Mouse (Mus musculus): ENCODE data around the gene Rab3ip. TPM values are rescaled to one million over a fixed set of nuclear protein-coding genes. Genes with fewer than 3 reads are reported as not detected.

Gene Rab3ip
- 33.0 and 38.2 TPM in 2 replicates for polyA plus RNA-seq (2015; fragmentation: Nextera tagmentation; extraction: Ambion mirVana)

- peak; percentile 90 for ATAC-seq (ENCODE audit: insufficient number of reproducible peaks, insufficient read depth, low FRiP score, low TSS enrichment, low read depth)
- Histone ChIP-seq H3K27ac (peak within 1 kb of the TSS; percentile 85), H3K27me3 (no peaks in the 10 kb centered on the region), H3K9me3 (peaks cover 5% of the 10 kb centered on the region), H3K36me3 (no peaks in the 10 kb centered on the region), H3K4me3 (peak within 1 kb of the TSS; percentile 77), H3K4me2 (peak within 1 kb of the TSS; percentile 77), H3K9ac (peak within 1 kb of the TSS; percentile 84), H3K4me1 (peaks cover 25% of the 10 kb centered on the region)
- WGBS: under 1% methylated on average over 51 of the region's 103 CpGs
Measured at GRCm38 (mm10) chr10:116950009-116950769, at the start of gene Rab3ip. Rab3ip (minus strand) TSS chr10:116950769.

DNA sequence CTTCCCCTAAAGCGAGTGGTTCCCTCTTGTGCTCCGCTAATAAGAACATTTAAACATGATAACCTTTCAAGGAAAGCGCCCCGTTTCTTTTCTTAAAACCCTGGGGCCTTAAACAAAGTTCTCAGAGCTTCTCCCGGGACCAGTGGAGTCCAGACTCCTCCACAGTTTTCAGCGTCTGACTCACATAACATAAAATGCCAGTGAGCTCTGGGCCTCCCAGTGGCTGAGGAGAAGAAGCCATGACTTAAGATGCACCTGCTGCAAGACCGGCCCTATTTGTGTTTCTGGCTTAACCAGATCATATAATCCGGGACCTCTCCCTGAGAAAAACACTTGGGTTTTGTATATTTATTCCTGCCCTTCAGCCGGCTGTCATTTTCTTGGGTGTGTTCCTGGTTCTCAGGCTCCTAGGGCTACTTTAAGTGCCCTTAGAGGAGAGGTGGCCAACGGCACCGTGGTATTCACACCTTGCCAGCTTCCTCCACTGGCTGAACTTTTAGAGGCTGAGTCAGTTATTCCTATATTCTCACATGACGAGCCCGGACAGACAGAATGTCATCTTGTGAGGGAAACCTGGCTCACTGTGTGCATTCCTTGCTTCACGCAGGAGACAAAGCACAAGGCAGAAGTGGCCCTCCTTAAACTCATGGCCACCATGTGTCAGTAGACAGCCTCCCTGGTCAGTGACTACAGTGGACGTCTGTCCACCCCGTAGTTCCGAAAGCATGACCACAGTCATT, 48.3 kb upstream of the Rab3ip start:
- Histone ChIP-seq H3K4me2 (no peak overlapping the region), H3K9me3 (no peaks in the 10 kb centered on the region), H3K4me1 (0 out of 2 replicates have a peak, but pooled peaks cover 4% of the 10 kb centered on the region), H3K9ac (no peak overlapping the region), H3K36me3 (no peaks in the 10 kb centered on the region), H3K27ac (no peak overlapping the region), H3K27me3 (no peaks in the 10 kb centered on the region), H3K4me3 (no peak overlapping the region)
- no peak for ATAC-seq (ENCODE audit: insufficient number of reproducible peaks, insufficient read depth, low FRiP score, low TSS enrichment, low read depth)
- 74% methylated on average over 17 of the region's 17 CpGs for WGBS

DNA sequence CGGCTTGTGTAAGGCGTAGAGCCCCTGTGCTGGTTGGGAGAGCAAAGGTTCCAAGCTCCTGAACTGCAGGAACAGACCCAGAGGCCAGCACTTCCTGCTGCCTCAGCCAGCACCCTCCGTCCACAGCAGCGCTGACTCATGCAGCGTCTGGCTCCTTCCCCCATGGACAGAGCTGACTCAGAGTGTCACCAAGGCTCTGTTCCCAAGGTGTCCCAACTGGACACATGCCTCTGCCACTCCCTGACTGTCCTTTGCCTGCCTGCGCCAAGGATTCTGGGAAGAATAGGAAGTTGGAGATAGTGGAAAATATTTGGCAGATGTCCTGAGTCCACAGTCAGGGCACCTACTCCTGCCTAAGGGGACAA, 45.6 kb upstream of the Rab3ip start:
- no peak overlapping the region for H3K4me2 ChIP-seq
- H3K4me1 ChIP-seq: 0 out of 2 replicates have a peak, but pooled peaks cover 4% of the 10 kb centered on the region
- no peak overlapping the region for H3K27ac ChIP-seq
- no peaks in the 10 kb centered on the region for H3K9me3 ChIP-seq
- no peaks in the 10 kb centered on the region for H3K27me3 ChIP-seq
- WGBS: 70% methylated on average over 6 of the region's 6 CpGs
- no peak overlapping the region for H3K9ac ChIP-seq
- H3K36me3 ChIP-seq: no peaks in the 10 kb centered on the region
- no peak for ATAC-seq (ENCODE audit: insufficient number of reproducible peaks, insufficient read depth, low FRiP score, low TSS enrichment, low read depth)
- no peak overlapping the region for H3K4me3 ChIP-seq

GRCm38 (mm10) chr10:116995584-116996235, 45.1 kb upstream of the Rab3ip start:
- H3K9me3 ChIP-seq: no peaks in the 10 kb centered on the region
- no peak overlapping the region for H3K9ac ChIP-seq
- WGBS: 56% methylated on average over 6 of the region's 6 CpGs
- H3K36me3 ChIP-seq: no peaks in the 10 kb centered on the region
- H3K4me1 ChIP-seq: 0 out of 2 replicates have a peak, but pooled peaks cover 4% of the 10 kb centered on the region
- no peak overlapping the region for H3K27ac ChIP-seq
- no peak overlapping the region for H3K4me2 ChIP-seq
- no peak overlapping the region for H3K4me3 ChIP-seq
- H3K27me3 ChIP-seq: no peaks in the 10 kb centered on the region
- no peak for ATAC-seq (ENCODE audit: insufficient number of reproducible peaks, insufficient read depth, low FRiP score, low TSS enrichment, low read depth)

GRCm38 (mm10) chr10:116995162-116995561, 44.6 kb upstream of the Rab3ip start:
- Histone ChIP-seq H3K36me3 (no peaks in the 10 kb centered on the region), H3K9ac (no peak overlapping the region), H3K9me3 (no peaks in the 10 kb centered on the region), H3K4me3 (no peak overlapping the region), H3K4me1 (0 out of 2 replicates have a peak, but pooled peaks cover 4% of the 10 kb centered on the region), H3K27ac (no peak overlapping the region), H3K4me2 (no peak overlapping the region), H3K27me3 (no peaks in the 10 kb centered on the region)
- WGBS: 64% methylated on average over 5 of the region's 5 CpGs
- no peak for ATAC-seq (ENCODE audit: insufficient number of reproducible peaks, insufficient read depth, low FRiP score, low TSS enrichment, low read depth)

GRCm38 (mm10) chr10:116993971-116994370, 43.4 kb upstream of the Rab3ip start:
- Histone ChIP-seq H3K27ac (no peak overlapping the region), H3K4me1 (0 out of 2 replicates have a peak, but pooled peaks cover 4% of the 10 kb centered on the region), H3K36me3 (no peaks in the 10 kb centered on the region), H3K9ac (no peak overlapping the region), H3K27me3 (no peaks in the 10 kb centered on the region), H3K9me3 (no peaks in the 10 kb centered on the region), H3K4me3 (no peak overlapping the region), H3K4me2 (no peak overlapping the region)
- no peak for ATAC-seq (ENCODE audit: insufficient number of reproducible peaks, insufficient read depth, low FRiP score, low TSS enrichment, low read depth)
- 84% methylated on average over 8 of the region's 8 CpGs for WGBS

DNA sequence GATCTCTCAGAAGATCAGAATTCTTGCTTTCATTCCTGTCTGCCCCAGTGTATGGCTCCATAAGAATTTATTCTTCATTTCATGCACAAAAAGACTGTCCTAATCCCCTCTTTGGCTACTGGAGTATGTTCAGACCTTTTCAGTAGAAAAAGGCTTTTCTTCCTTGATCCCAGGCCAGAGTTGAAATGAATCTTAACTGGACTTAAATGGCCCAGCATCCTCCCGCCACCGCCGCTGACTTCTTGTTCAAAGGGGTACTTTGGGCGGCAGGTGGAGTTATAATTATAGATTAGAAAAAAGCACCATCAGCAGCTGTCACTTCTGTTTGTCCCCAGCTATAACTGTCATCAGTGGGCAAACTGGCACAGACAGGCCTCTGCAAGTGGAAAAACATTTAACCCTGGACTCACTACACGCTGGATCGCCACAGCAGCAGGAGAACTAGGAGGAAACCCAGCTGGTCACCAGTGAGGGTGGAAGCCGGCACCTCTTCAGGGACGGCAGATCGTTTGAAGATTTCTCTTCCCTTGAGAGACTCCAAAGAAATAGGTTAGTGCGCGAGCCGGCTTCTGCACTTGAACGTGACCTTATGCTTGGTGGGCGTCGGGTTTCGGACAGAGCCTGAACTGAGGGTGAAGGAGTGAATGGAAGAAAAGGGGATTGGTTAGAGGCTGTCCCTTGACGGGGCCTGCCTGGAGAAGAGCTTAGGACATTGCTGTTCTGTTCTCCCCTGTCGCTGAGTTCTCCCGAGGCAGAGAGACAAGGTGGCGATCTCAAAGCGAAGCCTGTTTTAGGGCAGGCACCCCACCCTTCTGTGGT, 35.9 kb upstream of the Rab3ip start, which contains the start of gene Best3:
Gene Best3 (plus strand): TSS at position 51 of the 819 bp plus-strand sequence.
- H3K36me3 ChIP-seq: no peaks in the 10 kb centered on the region
- ATAC-seq (ENCODE audit: insufficient number of reproducible peaks, insufficient read depth, low FRiP score, low TSS enrichment, low read depth): no peak
- no peaks in the 10 kb centered on the region for H3K27me3 ChIP-seq
- no peak within 1 kb of the TSS for H3K27ac ChIP-seq
- no peak within 1 kb of the TSS for H3K4me3 ChIP-seq
- no peak within 1 kb of the TSS for H3K4me2 ChIP-seq
- H3K4me1 ChIP-seq: 0 out of 2 replicates have a peak, but pooled peaks cover 4% of the 10 kb centered on the region
- H3K9me3 ChIP-seq: no peaks in the 10 kb centered on the region
- WGBS: 47% methylated on average over 21 of the region's 21 CpGs
- 0 out of 2 replicates have a peak within 1 kb of the TSS, but pooled peaks have one; percentile 21 for H3K9ac ChIP-seq

- Histone ChIP-seq H3K36me3 (no peaks in the 10 kb centered on the region), H3K9me3 (no peaks in the 10 kb centered on the region), H3K27me3 (no peaks in the 10 kb centered on the region), H3K4me2 (no peak overlapping the region), H3K4me1 (0 out of 2 replicates have a peak, but pooled peaks cover 4% of the 10 kb centered on the region), H3K4me3 (no peak overlapping the region), H3K9ac (no peak overlapping the region), H3K27ac (no peak overlapping the region)
- no peak for ATAC-seq (ENCODE audit: insufficient number of reproducible peaks, insufficient read depth, low FRiP score, low TSS enrichment, low read depth)
- 75% methylated on average over 12 of the region's 12 CpGs for WGBS
Measured at GRCm38 (mm10) chr10:116984836-116985235, 34.3 kb upstream of the Rab3ip start.

GRCm38 (mm10) chr10:116982526-116982925, 32.0 kb upstream of the Rab3ip start:
- Histone ChIP-seq H3K27ac (no peak overlapping the region), H3K4me3 (no peak overlapping the region), H3K4me1 (0 out of 2 replicates have a peak, but pooled peaks cover 4% of the 10 kb centered on the region), H3K36me3 (no peaks in the 10 kb centered on the region), H3K27me3 (no peaks in the 10 kb centered on the region), H3K9ac (no peak overlapping the region), H3K9me3 (no peaks in the 10 kb centered on the region), H3K4me2 (no peak overlapping the region)
- ATAC-seq (ENCODE audit: insufficient number of reproducible peaks, insufficient read depth, low FRiP score, low TSS enrichment, low read depth): no peak
- 70% methylated on average over 3 of the region's 4 CpGs for WGBS

- Histone ChIP-seq H3K27ac (no peak overlapping the region), H3K4me2 (no peak overlapping the region), H3K27me3 (no peaks in the 10 kb centered on the region), H3K9ac (no peak overlapping the region), H3K9me3 (no peaks in the 10 kb centered on the region), H3K36me3 (no peaks in the 10 kb centered on the region), H3K4me3 (no peak overlapping the region), H3K4me1 (no peaks in the 10 kb centered on the region)
- WGBS: 73% methylated on average over 3 of the region's 3 CpGs
- ATAC-seq (ENCODE audit: insufficient number of reproducible peaks, insufficient read depth, low FRiP score, low TSS enrichment, low read depth): no peak
Measured at GRCm38 (mm10) chr10:116980888-116981287, 30.3 kb upstream of the Rab3ip start.

DNA sequence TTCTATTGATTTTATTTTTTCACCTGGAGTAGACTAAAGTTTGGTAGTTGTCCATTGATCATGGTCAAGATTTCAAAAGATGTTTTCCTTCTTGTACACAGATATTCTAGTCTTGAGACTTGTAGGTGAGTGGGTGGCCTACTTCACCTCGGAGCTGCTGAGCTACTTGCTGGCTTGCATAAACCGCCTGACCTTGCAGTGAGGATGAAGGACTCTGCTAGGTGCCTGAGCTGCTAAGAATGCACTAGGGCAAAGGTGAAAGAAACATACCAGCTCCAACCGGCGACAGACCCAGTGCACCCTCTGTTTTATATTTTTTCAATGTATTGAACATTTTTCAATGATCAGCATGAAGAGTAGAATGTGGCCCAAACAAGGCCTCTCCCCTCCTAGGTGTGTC, 29.7 kb upstream of the Rab3ip start:
- Histone ChIP-seq H3K4me1 (no peaks in the 10 kb centered on the region), H3K36me3 (no peaks in the 10 kb centered on the region), H3K27me3 (no peaks in the 10 kb centered on the region), H3K27ac (no peak overlapping the region), H3K9ac (no peak overlapping the region), H3K4me3 (no peak overlapping the region), H3K9me3 (no peaks in the 10 kb centered on the region), H3K4me2 (no peak overlapping the region)
- 84% methylated on average over 4 of the region's 4 CpGs for WGBS
- no peak for ATAC-seq (ENCODE audit: insufficient number of reproducible peaks, insufficient read depth, low FRiP score, low TSS enrichment, low read depth)

Data from embryonic facial prominence, embryonic 13.5 days (tissue).